Mouse (Mus musculus) layer of hippocampus, adult 6 months (tissue): ENCODE data around the gene Ntng1. TPM values are rescaled to one million over a fixed set of nuclear protein-coding genes. Genes with fewer than 3 reads are reported as not detected.

Experiments used
- long read RNA-seq, 2 experiments: library from polyadenylated mRNA; unstranded; transcript quantifications; one replicate each; pipeline ENCODE4 v2.0.0; 2019 to 2020
- polyA plus RNA-seq: library from polyadenylated mRNA; unstranded; fragments of <200 nt; fragmentation: Nextera tagmentation; gene quantifications from 2 replicates; pipeline ENCODE4 v1.2.3, GENCODE M21; 2021

The Ntng1 gene
- 9.2 and 14.4 TPM in 2 replicates for polyA plus RNA-seq
- long read RNA-seq, experiment 1, transcript Ntng1-201 (1 exons, 327 nt): major isoform, 5 of 43 reads
- long read RNA-seq, experiment 1, partial matches to known transcripts: 5 of 43 reads
- long read RNA-seq, experiment 1, other reads (novel, unspliced or antisense): 33 of 43 reads
- long read RNA-seq, experiment 2, partial matches to known transcripts: 1 of 24 reads
- long read RNA-seq, experiment 2, other reads (novel, unspliced or antisense): 20 of 24 reads

GRCm38 (mm10) chr3:110143206-110144061, at the start of gene Ntng1:
Gene Ntng1, minus strand, starts transcription at chr3:110144011.

Other genes with a start within 250 kb of the Ntng1 start
- 6.1 and 8.1 TPM in 2 replicates for gene Prmt6, start 107.0 kb upstream of the Ntng1 start, polyA plus RNA-seq